Mouse (Mus musculus): ENCODE data around the gene Hapln4. TPM values are rescaled to one million over a fixed set of nuclear protein-coding genes. Genes with fewer than 3 reads are reported as not detected.

The Hapln4 gene
- polyA plus RNA-seq, 1 experiment from 2014 or later = not detected

DNA sequence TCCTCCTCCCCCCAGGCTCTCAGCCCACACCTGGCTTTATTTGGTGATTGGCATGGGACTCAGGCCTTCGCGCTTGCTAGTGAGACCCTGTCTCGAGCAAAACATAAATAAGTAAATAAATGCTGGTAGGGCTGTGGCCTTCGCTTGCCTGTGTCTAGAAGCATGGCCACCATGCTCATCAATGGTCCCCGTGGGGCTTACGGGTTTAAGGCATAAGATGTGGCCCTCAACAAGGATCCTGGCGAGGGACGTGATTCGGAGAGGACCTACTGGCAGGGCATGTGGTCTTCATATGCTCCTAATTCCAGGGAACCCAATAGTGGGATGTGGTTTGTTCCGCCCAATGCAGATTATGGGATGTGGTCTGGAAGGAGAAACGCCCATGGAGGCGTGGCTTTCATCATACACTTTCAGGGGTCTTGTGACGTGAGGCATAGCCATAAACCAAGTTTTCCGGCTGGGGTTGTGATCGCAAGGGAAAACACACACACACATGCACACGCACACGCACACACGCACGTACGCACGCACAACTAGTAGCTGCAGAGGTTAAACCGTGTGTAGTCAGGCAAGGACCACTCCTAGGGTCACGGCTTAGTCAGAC lies 28.0 kb downstream of the Hapln4 start:
- no peaks in the 10 kb centered on the region for H3K36me3 ChIP-seq (ENCODE audit: control insufficient read depth, insufficient read depth, low read length)
- no peak for ATAC-seq (ENCODE audit: insufficient number of reproducible peaks, insufficient read depth, low FRiP score, low read depth)
- no peak overlapping the region for H3K27ac ChIP-seq (ENCODE audit: low read length)
- H3K9ac ChIP-seq (replicated peaks; ENCODE audit: low read depth, low read length) = no peak overlapping the region
- no peaks in the 10 kb centered on the region for H3K9me3 ChIP-seq (ENCODE audit: control insufficient read depth, low read depth, low read length)
- no peak overlapping the region for H3K4me2 ChIP-seq (replicated peaks; ENCODE audit: low read depth, low read length)
- 46% methylated on average over 23 of the region's 23 CpGs for WGBS
- no peak overlapping the region for H3K4me3 ChIP-seq (ENCODE audit: low read depth, low read length)
- H3K27me3 ChIP-seq (ENCODE audit: control insufficient read depth, insufficient read depth, low read length) = peaks cover 40% of the 10 kb centered on the region
- H3K4me1 ChIP-seq (ENCODE audit: control insufficient read depth, insufficient read depth, low read length) = no peaks in the 10 kb centered on the region

DNA sequence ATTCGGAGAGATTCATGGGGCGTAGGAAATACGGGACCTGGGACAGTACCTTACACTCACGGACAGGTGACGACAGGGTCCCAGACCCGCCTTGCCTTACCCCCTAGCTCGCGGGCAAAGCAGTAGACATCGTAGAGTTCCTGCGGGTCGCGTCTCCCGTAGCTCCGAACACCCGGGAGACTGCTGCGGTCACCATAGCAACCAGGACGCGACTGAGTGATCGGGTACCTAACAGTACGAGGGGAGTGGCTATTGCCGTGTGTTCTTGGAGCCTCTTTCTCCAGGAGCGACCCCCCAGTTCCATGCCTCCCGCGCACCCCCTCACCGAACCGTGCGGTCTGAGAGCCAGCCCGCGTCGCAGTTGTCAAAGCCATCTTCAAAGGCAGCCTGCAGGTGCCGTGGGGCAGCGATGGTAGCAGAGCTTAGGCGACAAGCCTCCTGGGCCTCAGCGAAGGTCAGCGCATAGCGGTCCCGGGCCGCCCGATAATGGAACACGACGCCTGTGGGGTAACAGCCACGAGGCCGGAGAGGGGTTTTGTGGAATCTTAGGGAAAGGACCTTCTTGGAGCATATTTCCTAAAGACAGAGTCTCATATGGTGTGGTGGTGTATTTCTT lies 29.3 kb downstream of the Hapln4 start:
- Histone ChIP-seq H3K9ac (replicated peaks; ENCODE audit: low read depth, low read length) (no peak overlapping the region), H3K27ac (ENCODE audit: low read length) (no peak overlapping the region), H3K27me3 (ENCODE audit: control insufficient read depth, insufficient read depth, low read length) (peaks cover 40% of the 10 kb centered on the region), H3K36me3 (ENCODE audit: control insufficient read depth, insufficient read depth, low read length) (no peaks in the 10 kb centered on the region), H3K4me3 (ENCODE audit: low read depth, low read length) (no peak overlapping the region), H3K4me2 (replicated peaks; ENCODE audit: low read depth, low read length) (no peak overlapping the region), H3K4me1 (ENCODE audit: control insufficient read depth, insufficient read depth, low read length) (no peaks in the 10 kb centered on the region), H3K9me3 (ENCODE audit: control insufficient read depth, low read depth, low read length) (no peaks in the 10 kb centered on the region)
- 9% methylated on average over 43 of the region's 43 CpGs for WGBS
- no peak for ATAC-seq (ENCODE audit: insufficient number of reproducible peaks, insufficient read depth, low FRiP score, low read depth)

GRCm38 (mm10) chr8:70114488-70114887 lies 31.2 kb downstream of the Hapln4 start:
- Histone ChIP-seq H3K27me3 (ENCODE audit: control insufficient read depth, insufficient read depth, low read length) (peaks cover 50% of the 10 kb centered on the region), H3K4me3 (ENCODE audit: low read depth, low read length) (no peak overlapping the region), H3K9ac (replicated peaks; ENCODE audit: low read depth, low read length) (no peak overlapping the region), H3K9me3 (ENCODE audit: control insufficient read depth, low read depth, low read length) (no peaks in the 10 kb centered on the region), H3K36me3 (ENCODE audit: control insufficient read depth, insufficient read depth, low read length) (no peaks in the 10 kb centered on the region), H3K4me1 (ENCODE audit: control insufficient read depth, insufficient read depth, low read length) (no peaks in the 10 kb centered on the region), H3K4me2 (replicated peaks; ENCODE audit: low read depth, low read length) (no peak overlapping the region), H3K27ac (ENCODE audit: low read length) (no peak overlapping the region)
- ATAC-seq (ENCODE audit: insufficient number of reproducible peaks, insufficient read depth, low FRiP score, low read depth) = no peak
- WGBS = 24% methylated on average over 6 of the region's 6 CpGs

DNA sequence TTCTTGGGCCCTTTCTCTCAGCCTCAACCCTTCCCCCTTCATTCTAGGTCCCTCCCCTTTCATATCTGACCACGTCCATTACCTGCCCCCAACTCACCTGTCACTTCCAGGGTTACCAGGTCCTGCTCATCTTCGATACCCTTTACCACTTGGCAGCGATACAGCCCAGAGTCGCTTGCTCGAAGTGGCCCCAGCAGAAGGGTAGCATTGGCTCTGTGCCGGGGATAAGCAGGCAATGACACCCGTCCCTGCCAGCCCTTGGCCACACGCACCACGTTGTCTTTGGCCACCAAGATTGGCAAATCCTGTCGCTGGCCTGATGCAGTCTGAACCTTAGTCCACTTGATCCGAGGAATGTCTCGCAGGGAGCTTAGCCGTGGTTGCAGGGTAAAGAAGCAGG lies 31.6 kb downstream of the Hapln4 start:
- no peak overlapping the region for H3K27ac ChIP-seq (ENCODE audit: low read length)
- no peak overlapping the region for H3K4me3 ChIP-seq (ENCODE audit: low read depth, low read length)
- no peaks in the 10 kb centered on the region for H3K36me3 ChIP-seq (ENCODE audit: control insufficient read depth, insufficient read depth, low read length)
- no peak overlapping the region for H3K4me2 ChIP-seq (replicated peaks; ENCODE audit: low read depth, low read length)
- H3K27me3 ChIP-seq (ENCODE audit: control insufficient read depth, insufficient read depth, low read length) = peaks cover 54% of the 10 kb centered on the region
- no peaks in the 10 kb centered on the region for H3K9me3 ChIP-seq (ENCODE audit: control insufficient read depth, low read depth, low read length)
- no peaks in the 10 kb centered on the region for H3K4me1 ChIP-seq (ENCODE audit: control insufficient read depth, insufficient read depth, low read length)
- no peak overlapping the region for H3K9ac ChIP-seq (replicated peaks; ENCODE audit: low read depth, low read length)
- ATAC-seq (ENCODE audit: insufficient number of reproducible peaks, insufficient read depth, low FRiP score, low read depth) = no peak
- WGBS = 72% methylated on average over 13 of the region's 13 CpGs

GRCm38 (mm10) chr8:70117611-70118010 lies 34.4 kb downstream of the Hapln4 start:
- Histone ChIP-seq H3K27me3 (ENCODE audit: control insufficient read depth, insufficient read depth, low read length) (peaks cover 35% of the 10 kb centered on the region), H3K27ac (ENCODE audit: low read length) (no peak overlapping the region), H3K4me3 (ENCODE audit: low read depth, low read length) (no peak overlapping the region), H3K9ac (replicated peaks; ENCODE audit: low read depth, low read length) (no peak overlapping the region), H3K36me3 (ENCODE audit: control insufficient read depth, insufficient read depth, low read length) (no peaks in the 10 kb centered on the region), H3K9me3 (ENCODE audit: control insufficient read depth, low read depth, low read length) (no peaks in the 10 kb centered on the region), H3K4me2 (replicated peaks; ENCODE audit: low read depth, low read length) (no peak overlapping the region), H3K4me1 (ENCODE audit: control insufficient read depth, insufficient read depth, low read length) (no peaks in the 10 kb centered on the region)
- no peak for ATAC-seq (ENCODE audit: insufficient number of reproducible peaks, insufficient read depth, low FRiP score, low read depth)
- WGBS = 9% methylated on average over 9 of the region's 9 CpGs

DNA sequence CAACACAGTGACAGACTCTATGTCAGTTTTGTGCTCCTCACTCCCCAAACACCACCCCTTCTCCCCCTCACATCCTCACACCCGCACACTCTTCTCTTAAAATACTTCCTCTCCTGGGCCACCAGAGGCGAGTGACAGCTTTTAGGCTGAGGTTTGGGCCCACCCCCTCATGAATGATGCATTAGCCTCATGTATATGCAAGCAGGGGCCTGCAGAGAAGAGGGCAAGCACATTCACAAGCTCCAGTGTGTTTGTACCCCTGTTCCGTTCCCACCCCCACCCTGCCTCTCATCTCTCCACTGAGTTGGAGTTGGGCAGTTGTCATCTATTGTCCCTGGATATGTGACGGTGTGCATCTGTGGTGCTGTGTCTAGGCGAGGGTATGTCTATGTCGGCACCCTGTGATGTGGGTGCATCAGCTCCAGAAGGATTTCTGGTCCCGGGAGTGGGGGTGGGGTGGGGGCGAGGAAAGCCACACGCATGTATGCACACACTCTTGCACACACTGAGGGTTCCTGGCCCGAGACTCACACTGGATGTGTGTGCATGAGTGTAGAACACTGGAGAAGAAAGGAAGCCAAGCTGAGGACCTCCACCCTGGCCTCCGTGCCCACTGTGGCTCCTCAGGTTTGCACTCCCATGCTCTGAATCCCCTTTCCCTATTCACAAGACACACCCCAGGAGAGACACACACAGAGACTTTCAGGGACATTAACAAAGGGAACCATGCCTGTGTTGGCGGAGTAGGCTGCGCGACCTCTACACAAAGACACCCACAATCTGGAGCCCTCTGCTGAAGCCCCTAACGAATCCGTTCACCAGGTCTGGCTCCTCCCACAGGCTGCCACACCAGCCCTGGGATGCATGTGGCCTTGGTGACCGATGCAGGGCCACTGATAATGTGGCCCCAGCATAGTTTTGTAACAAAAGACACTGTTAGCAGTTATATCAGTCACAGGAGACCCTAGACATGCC lies 35.8 kb downstream of the Hapln4 start:
- no peak for ATAC-seq (ENCODE audit: insufficient number of reproducible peaks, insufficient read depth, low FRiP score, low read depth)
- H3K4me1 ChIP-seq (ENCODE audit: control insufficient read depth, insufficient read depth, low read length) = no peaks in the 10 kb centered on the region
- 16% methylated on average over 17 of the region's 17 CpGs for WGBS
- no peaks in the 10 kb centered on the region for H3K36me3 ChIP-seq (ENCODE audit: control insufficient read depth, insufficient read depth, low read length)
- H3K4me2 ChIP-seq (replicated peaks; ENCODE audit: low read depth, low read length) = no peak overlapping the region
- no peak overlapping the region for H3K4me3 ChIP-seq (ENCODE audit: low read depth, low read length)
- H3K27ac ChIP-seq (ENCODE audit: low read length) = no peak overlapping the region
- H3K9me3 ChIP-seq (ENCODE audit: control insufficient read depth, low read depth, low read length) = no peaks in the 10 kb centered on the region
- H3K27me3 ChIP-seq (ENCODE audit: control insufficient read depth, insufficient read depth, low read length) = peaks cover 23% of the 10 kb centered on the region
- no peak overlapping the region for H3K9ac ChIP-seq (replicated peaks; ENCODE audit: low read depth, low read length)

- ATAC-seq (ENCODE audit: insufficient number of reproducible peaks, insufficient read depth, low FRiP score, low read depth) = peak; percentile 56; the same call in 1 of the 2 replicates
- no peaks in the 10 kb centered on the region for H3K36me3 ChIP-seq (ENCODE audit: control insufficient read depth, insufficient read depth, low read length)
- peak within 1 kb of the TSS; percentile 11; the same call in 1 of the 2 replicates for H3K4me3 ChIP-seq (ENCODE audit: low read depth, low read length)
- 2% methylated on average over 19 of the region's 19 CpGs for WGBS
- H3K27me3 ChIP-seq (ENCODE audit: control insufficient read depth, insufficient read depth, low read length) = peaks cover 14% of the 10 kb centered on the region
- no peaks in the 10 kb centered on the region for H3K9me3 ChIP-seq (ENCODE audit: control insufficient read depth, low read depth, low read length)
- H3K4me2 ChIP-seq (replicated peaks; ENCODE audit: low read depth, low read length) = peak within 1 kb of the TSS; percentile 29; the same call in 1 of the 2 replicates
- no peak within 1 kb of the TSS for H3K9ac ChIP-seq (replicated peaks; ENCODE audit: low read depth, low read length)
- H3K27ac ChIP-seq (ENCODE audit: low read length) = no peak within 1 kb of the TSS
- no peaks in the 10 kb centered on the region for H3K4me1 ChIP-seq (ENCODE audit: control insufficient read depth, insufficient read depth, low read length)
These were observed 37.4 kb downstream of the Hapln4 start, which contains the start of gene Ncan for GRCm38 (mm10) chr8:70120667-70121066. Ncan (minus strand) TSS chr8:70120873.

DNA sequence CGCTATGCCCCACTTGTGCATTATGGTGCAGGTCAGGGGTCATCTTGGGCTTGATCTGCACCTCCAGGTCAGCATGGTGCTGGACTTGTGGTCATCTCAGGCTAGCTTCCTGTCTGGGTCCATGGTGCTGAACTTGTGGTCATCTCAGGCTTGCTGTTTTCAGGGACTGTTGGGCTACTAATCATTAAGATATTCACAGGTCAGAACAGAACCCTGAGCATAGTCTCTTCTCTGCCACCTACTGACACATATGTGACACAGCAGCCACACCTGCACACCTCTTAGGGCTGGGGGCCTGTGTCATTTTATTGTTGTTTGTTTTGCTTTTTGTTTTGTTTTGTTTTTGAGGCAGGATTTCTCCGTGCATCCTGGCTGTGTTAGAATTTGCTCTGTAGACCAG lies 39.6 kb downstream of the Hapln4 start:
- H3K27me3 ChIP-seq (ENCODE audit: control insufficient read depth, insufficient read depth, low read length) = peaks cover 12% of the 10 kb centered on the region

More for the DNA sequence above, 39.6 kb downstream of the Hapln4 start:
- H3K36me3 ChIP-seq (ENCODE audit: control insufficient read depth, insufficient read depth, low read length) = no peaks in the 10 kb centered on the region
- H3K4me2 ChIP-seq (replicated peaks; ENCODE audit: low read depth, low read length) = no peak overlapping the region
- H3K4me1 ChIP-seq (ENCODE audit: control insufficient read depth, insufficient read depth, low read length) = no peaks in the 10 kb centered on the region
- H3K4me3 ChIP-seq (ENCODE audit: low read depth, low read length) = no peak overlapping the region
- WGBS = 48% methylated on average over 2 of the region's 2 CpGs
- H3K9me3 ChIP-seq (ENCODE audit: control insufficient read depth, low read depth, low read length) = no peaks in the 10 kb centered on the region
- H3K27ac ChIP-seq (ENCODE audit: low read length) = no peak overlapping the region
- no peak overlapping the region for H3K9ac ChIP-seq (replicated peaks; ENCODE audit: low read depth, low read length)
- no peak for ATAC-seq (ENCODE audit: insufficient number of reproducible peaks, insufficient read depth, low FRiP score, low read depth)
